In the genomic region with DNA sequence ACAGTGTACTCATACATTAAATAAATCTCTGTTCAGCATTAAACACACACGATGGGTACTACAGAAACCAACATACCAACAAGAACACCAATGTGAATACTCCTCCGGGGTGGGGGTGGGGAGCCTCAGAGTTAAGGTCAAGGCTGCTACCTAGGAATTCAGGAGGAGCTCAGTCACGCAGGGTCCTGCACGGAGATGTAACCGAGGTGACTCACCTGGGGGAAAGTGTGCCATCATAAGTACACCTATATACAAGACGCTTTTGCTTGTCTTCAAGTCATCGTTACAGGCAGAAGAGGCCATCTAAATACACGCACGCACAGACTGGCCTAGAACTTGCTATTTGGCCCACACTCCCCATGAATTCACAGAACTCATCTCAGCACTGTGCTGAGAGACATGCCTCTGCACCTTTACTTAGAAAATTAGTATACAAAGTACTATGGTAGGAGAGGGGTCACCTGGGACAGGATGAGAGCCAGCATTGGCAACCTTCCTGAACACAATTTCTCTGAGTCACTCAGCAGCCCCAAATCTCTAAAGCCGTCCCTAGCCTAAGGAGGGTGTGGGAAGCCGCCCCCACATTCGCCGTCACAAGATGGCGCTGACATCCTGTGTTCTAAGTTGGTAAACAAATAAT, we compare ENCODE assay signal across 9 mouse cellular contexts. TPM values are rescaled to one million over a fixed set of nuclear protein-coding genes. Genes with fewer than 3 reads are reported as not detected.
DNase-seq lines count a peak whose midpoint lies in the region; ATAC-seq and TF ChIP-seq lines count a peak whose summit lies in the region.
"Had no signal": no experiment of that assay in that cellular context is flagged by ENCODE, and none has a peak within 500 bp of the region (broad histone marks: within the 10 kb centered on the region; RNA-seq: fewer than 3 reads in every experiment).

No protein-coding gene starts in this region.

- no peak overlapping the region for H3K4me2 ChIP-seq in midbrain, embryonic 15.5 days
- peak overlapping the region; percentile 2; the same call in 1 of the 2 replicates for H3K4me2 ChIP-seq in lung, embryonic 15.5 days
- H3K4me2 ChIP-seq: midbrain, embryonic 12.5 days had no signal

- WGBS in midbrain, embryonic 10.5 days, result 61% methylated on average over 14 of the region's 14 CpGs
- 78% methylated on average over 14 of the region's 14 CpGs for WGBS in midbrain, embryonic 15.5 days
- 67% methylated on average over 14 of the region's 14 CpGs for WGBS in heart, embryonic 10.5 days
- 66% methylated on average over 14 of the region's 14 CpGs for WGBS in lung, embryonic 15.5 days

- TF ChIP-seq POLR2A in cortical plate, adult 2 months (IDR thresholded peaks at IDR 0.05; ENCODE audit: extremely low read depth, insufficient read depth, low read length), result no peak

- no peak for TF ChIP-seq CTCF in cortical plate, adult 2 months (IDR thresholded peaks at IDR 0.05; ENCODE audit: extremely low read depth, insufficient read depth, low read length)

- DNase-seq in midbrain, embryonic 10.5 days (ENCODE audit: low spot score), result no peak
- no peak for DNase-seq in heart, embryonic 10.5 days (ENCODE audit: low spot score)
- DNase-seq in kidney, adult 8-10 months, result peak; percentile 50 to 70
- DNase-seq in spleen, postnatal 36 days (ENCODE audit: low spot score in 2 of 2), result peak; percentile 42 to 65
- DNase-seq in left cerebral cortex, adult 11 months (ENCODE audit: low spot score), result no peak

- H3K27ac ChIP-seq in midbrain, embryonic 10.5 days (replicated peaks), result no peak overlapping the region
- no peak overlapping the region for H3K27ac ChIP-seq in midbrain, embryonic 15.5 days
- H3K27ac ChIP-seq in cortical plate, adult 2 months (ENCODE audit: insufficient read depth, low read length), result peak overlapping the region; percentile 94
- peak overlapping the region; percentile 72 for H3K27ac ChIP-seq in heart, embryonic 10.5 days
- H3K27ac ChIP-seq in lung, embryonic 15.5 days, result peak overlapping the region; percentile 40
- H3K27ac ChIP-seq: midbrain, embryonic 12.5 days had no signal

- no peaks in the 10 kb centered on the region for H3K27me3 ChIP-seq in midbrain, embryonic 10.5 days (ENCODE audit: low read depth, poor library complexity, severe bottlenecking)
- H3K27me3 ChIP-seq in midbrain, embryonic 15.5 days (replicated peaks), result no peaks in the 10 kb centered on the region
- H3K27me3 ChIP-seq in heart, embryonic 10.5 days (ENCODE audit: insufficient read depth, poor library complexity, severe bottlenecking), result no peaks in the 10 kb centered on the region
- H3K27me3 ChIP-seq in lung, embryonic 15.5 days, result no peaks in the 10 kb centered on the region
- H3K27me3 ChIP-seq: midbrain, embryonic 12.5 days had no signal

- 0 out of 2 replicates have a peak overlapping the region, but pooled peaks have one; percentile 21 for H3K4me3 ChIP-seq in midbrain, embryonic 10.5 days
- no peak overlapping the region for H3K4me3 ChIP-seq in midbrain, embryonic 15.5 days
- H3K4me3 ChIP-seq in cortical plate, adult 2 months (ENCODE audit: insufficient read depth, low read length), result no peak overlapping the region; the same call in 1 of the 2 replicates
- 0 out of 2 replicates have a peak overlapping the region, but pooled peaks have one; percentile 27 for H3K4me3 ChIP-seq in heart, embryonic 10.5 days
- 0 out of 2 replicates have a peak overlapping the region, but pooled peaks have one; percentile 2 for H3K4me3 ChIP-seq in lung, embryonic 15.5 days
- H3K4me3 ChIP-seq: midbrain, embryonic 12.5 days had no signal

- H3K9ac ChIP-seq in midbrain, embryonic 15.5 days, result no peak overlapping the region
- no peak overlapping the region for H3K9ac ChIP-seq in lung, embryonic 15.5 days
- H3K9ac ChIP-seq: midbrain, embryonic 12.5 days had no signal

- peaks cover 22% of the 10 kb centered on the region for H3K4me1 ChIP-seq in midbrain, embryonic 10.5 days
- H3K4me1 ChIP-seq in midbrain, embryonic 15.5 days, result peaks cover 24% of the 10 kb centered on the region
- H3K4me1 ChIP-seq in cortical plate, adult 2 months (ENCODE audit: control insufficient read depth, insufficient read depth, low read length), result peaks cover 8% of the 10 kb centered on the region
- H3K4me1 ChIP-seq in heart, embryonic 10.5 days, result peaks cover 23% of the 10 kb centered on the region
- peaks cover 13% of the 10 kb centered on the region for H3K4me1 ChIP-seq in lung, embryonic 15.5 days

- H3K9me3 ChIP-seq in midbrain, embryonic 10.5 days (replicated peaks), result no peaks in the 10 kb centered on the region
- H3K9me3 ChIP-seq in midbrain, embryonic 15.5 days, result no peaks in the 10 kb centered on the region
- H3K9me3 ChIP-seq in heart, embryonic 10.5 days, result no peaks in the 10 kb centered on the region
- no peaks in the 10 kb centered on the region for H3K9me3 ChIP-seq in lung, embryonic 15.5 days
- H3K9me3 ChIP-seq: midbrain, embryonic 12.5 days had no signal

- no peak for ATAC-seq in midbrain, embryonic 15.5 days (replicated peaks)
- peak; percentile 52; the same call in 1 of the 2 replicates for ATAC-seq in lung, embryonic 15.5 days (ENCODE audit: borderline replicate concordance, extremely low read depth, low FRiP score, low TSS enrichment)

- no peaks in the 10 kb centered on the region for H3K36me3 ChIP-seq in midbrain, embryonic 10.5 days
- H3K36me3 ChIP-seq in midbrain, embryonic 15.5 days (replicated peaks), result no peaks in the 10 kb centered on the region
- no peaks in the 10 kb centered on the region for H3K36me3 ChIP-seq in heart, embryonic 10.5 days
- no peaks in the 10 kb centered on the region for H3K36me3 ChIP-seq in lung, embryonic 15.5 days
- H3K36me3 ChIP-seq: midbrain, embryonic 12.5 days had no signal

RNA-seq across cellular contexts. Expression of a gene that starts 23.9 kb away (rescaled TPM):
- 5.3 and 10.1 TPM in 2 replicates for polyA plus RNA-seq in midbrain, embryonic 10.5 days (2016; fragmentation: Nextera tagmentation; extraction: Ambion mirVana)
- polyA plus RNA-seq in midbrain, embryonic 15.5 days (2015; fragmentation: Nextera tagmentation; extraction: Ambion mirVana), result 66.1 and 68.0 TPM in 2 replicates
- 183 and 189 TPM in 2 replicates for polyA plus RNA-seq in cortical plate, adult 2 months (2012; rRNA removed)
- polyA plus RNA-seq in heart, embryonic 10.5 days (2016; fragmentation: Nextera tagmentation; extraction: Ambion mirVana), result 7.3 and 8.5 TPM in 2 replicates
- polyA plus RNA-seq in lung, embryonic 15.5 days (2015; fragmentation: Nextera tagmentation; extraction: Ambion mirVana), result 11.1 and 11.4 TPM in 2 replicates

RNA-seq across cellular contexts. Expression of a gene that starts 44.9 kb away (rescaled TPM):
- 37.5 and 40.9 TPM in 2 replicates for polyA plus RNA-seq in midbrain, embryonic 10.5 days (2016; fragmentation: Nextera tagmentation; extraction: Ambion mirVana)
- polyA plus RNA-seq in midbrain, embryonic 15.5 days (2015; fragmentation: Nextera tagmentation; extraction: Ambion mirVana), result 40.9 and 44.2 TPM in 2 replicates
- 61.3 and 63.2 TPM in 2 replicates for polyA plus RNA-seq in cortical plate, adult 2 months (2012; rRNA removed)
- polyA plus RNA-seq in heart, embryonic 10.5 days (2016; fragmentation: Nextera tagmentation; extraction: Ambion mirVana), result 36.1 and 40.5 TPM in 2 replicates
- polyA plus RNA-seq in lung, embryonic 15.5 days (2015; fragmentation: Nextera tagmentation; extraction: Ambion mirVana), result 37.2 and 41.7 TPM in 2 replicates

RNA-seq across cellular contexts. Expression of a gene that starts 53.8 kb away (rescaled TPM):
- 7.1 and 8.4 TPM in 2 replicates for polyA plus RNA-seq in midbrain, embryonic 10.5 days (2016; fragmentation: Nextera tagmentation; extraction: Ambion mirVana)
- polyA plus RNA-seq in midbrain, embryonic 15.5 days (2015; fragmentation: Nextera tagmentation; extraction: Ambion mirVana), result 17.4 and 20.4 TPM in 2 replicates
- 4.2 and 6.6 TPM in 2 replicates for polyA plus RNA-seq in cortical plate, adult 2 months (2012; rRNA removed)
- polyA plus RNA-seq in heart, embryonic 10.5 days (2016; fragmentation: Nextera tagmentation; extraction: Ambion mirVana), result 0.31 and 0.74 TPM in 2 replicates
- 21.1 and 21.2 TPM in 2 replicates for polyA plus RNA-seq in lung, embryonic 15.5 days (2015; fragmentation: Nextera tagmentation; extraction: Ambion mirVana)

Comparison
In these comparisons a context has a peak if more than half of its experiments do, and no peak if none do; other contexts are left out.
1. H3K4me3 ChIP-seq: peak in midbrain, embryonic 10.5 days (single experiment), heart, embryonic 10.5 days (single experiment) and lung, embryonic 15.5 days (single experiment); none in midbrain, embryonic 15.5 days (single experiment) and cortical plate, adult 2 months (single experiment).
2. DNase-seq: peak in kidney, adult 8-10 months (2 of 2) and spleen, postnatal 36 days (2 of 2); none in midbrain, embryonic 10.5 days (single experiment), heart, embryonic 10.5 days (single experiment) and left cerebral cortex, adult 11 months (single experiment).
3. H3K27ac ChIP-seq: peak in cortical plate, adult 2 months (single experiment), heart, embryonic 10.5 days (single experiment) and lung, embryonic 15.5 days (single experiment); none in midbrain, embryonic 10.5 days (single experiment) and midbrain, embryonic 15.5 days (single experiment).